Mouse (Mus musculus): Measurements from ENCODE around the gene Gars. TPM values are rescaled to one million over a fixed set of nuclear protein-coding genes. Genes with fewer than 3 reads are reported as not detected.

Gene Gars
- total and polyA plus RNA-seq, 3 experiments: 171 to 325 (median 225) TPM

- peak in 1 of 2 experiments; percentile 37; a peak in 1 of 4 replicates for TF ChIP-seq POLR2A (IDR thresholded peaks at IDR 0.05; ENCODE audit: control insufficient read depth in 1 of 2, insufficient read depth in 1 of 2, low read depth in 1 of 2, low read length in 2 of 2, poor library complexity in 1 of 2)
- no peak for TF ChIP-seq POLR2AphosphoS5 (IDR thresholded peaks at IDR 0.05; ENCODE audit: borderline replicate concordance, low read depth, low read length)
- no peak for TF ChIP-seq JUND (IDR thresholded peaks at IDR 0.05; ENCODE audit: low read depth, low read length)
- no peak; the same call in 1 of the 2 replicates for TF ChIP-seq MAX (IDR thresholded peaks at IDR 0.05; ENCODE audit: low read length)
- TF ChIP-seq EP300 (IDR thresholded peaks at IDR 0.05; ENCODE audit: low read depth in 1 of 2, low read length in 2 of 2): peak; percentile 82 to 86
- TF ChIP-seq MYB (IDR thresholded peaks at IDR 0.05; ENCODE audit: low read depth, low read length): no peak
- no peak for TF ChIP-seq ELF1 (IDR thresholded peaks at IDR 0.05; ENCODE audit: low read depth, low read length)
- no peak for TF ChIP-seq MAZ (IDR thresholded peaks at IDR 0.05; ENCODE audit: low read depth, low read length)
- no peak for TF ChIP-seq KAT2A (conservative IDR thresholded peaks at IDR 0.05; ENCODE audit: low read depth, low read length)
- no peak for TF ChIP-seq UBTF (IDR thresholded peaks at IDR 0.05; ENCODE audit: borderline replicate concordance, insufficient read depth, low read depth, low read length)
- TF ChIP-seq ZKSCAN1 (IDR thresholded peaks at IDR 0.05; ENCODE audit: low read depth, low read length): no peak
- TF ChIP-seq ZC3H11A (IDR thresholded peaks at IDR 0.05; ENCODE audit: low read depth, low read length): no peak
- TF ChIP-seq ETS1 (IDR thresholded peaks at IDR 0.05; ENCODE audit: low read depth, low read length): peak; percentile 55; the same call in 1 of the 2 replicates
- peak; percentile 92 for TF ChIP-seq GATA1 (IDR thresholded peaks at IDR 0.05; ENCODE audit: low read depth, low read length)
- peak; percentile 85 for TF ChIP-seq TAL1 (IDR thresholded peaks at IDR 0.05; ENCODE audit: low read length)
- no peak for TF ChIP-seq POLR2AphosphoS2 (IDR thresholded peaks at IDR 0.05; ENCODE audit: low read length)
- no peak for TF ChIP-seq ZMIZ1 (IDR thresholded peaks at IDR 0.05; ENCODE audit: low read depth, low read length)
- no peak for TF ChIP-seq CHD1 (IDR thresholded peaks at IDR 0.05; ENCODE audit: low read depth, low read length)
These were observed 46.6 kb upstream of the Gars start (continued) for GRCm38 (mm10) chr6:54991189-54991588.

DNA sequence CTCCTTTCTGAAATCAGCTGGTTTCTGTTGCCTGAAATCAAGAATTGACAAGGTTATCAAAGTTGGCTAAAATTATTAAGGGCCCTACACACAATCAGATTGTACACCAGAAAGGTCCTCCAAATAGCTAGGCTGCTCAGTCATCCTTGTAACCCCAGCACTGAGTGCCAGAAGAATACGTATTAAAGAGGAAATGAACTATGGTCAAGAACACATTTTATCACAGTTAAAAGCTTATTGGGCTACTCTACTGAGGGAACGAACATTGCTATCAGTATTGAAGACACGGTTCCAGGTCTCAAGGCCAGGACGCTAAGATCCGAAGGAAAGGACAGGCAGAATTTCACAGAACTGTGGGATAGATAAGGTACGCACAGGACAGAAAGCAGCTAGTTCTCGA is 45.7 kb upstream of the Gars start:
- Histone ChIP-seq H3K27ac (ENCODE audit: control insufficient read depth, low read depth, low read length) (peak overlapping the region; percentile 42; the same call in 1 of the 2 replicates), H3K4me3 (ENCODE audit: control insufficient read depth in 1 of 2, insufficient read depth in 1 of 2, low read depth in 2 of 2, low read length in 2 of 2) (peak overlapping the region; percentile 62 to 81), H3K36me3 (ENCODE audit: control insufficient read depth in 1 of 2, insufficient read depth in 2 of 2, low read length in 2 of 2) (peaks cover 0 to 16% of the 10 kb centered on the region in 2 experiments; a peak in 2 of 4 replicates), H3K9me3 (replicated peaks; ENCODE audit: insufficient read depth, low read length) (no peaks in the 10 kb centered on the region), H3K27me3 (ENCODE audit: control insufficient read depth in 1 of 2, insufficient read depth in 2 of 2, low read length in 2 of 2) (no peaks in the 10 kb centered on the region; a peak in 1 of 4 replicates), H3K4me1 (ENCODE audit: control insufficient read depth in 1 of 2, insufficient read depth in 2 of 2, low read length in 2 of 2) (peaks cover 0 to 16% of the 10 kb centered on the region in 2 experiments; a peak in 3 of 4 replicates), H3K79me2 (ENCODE audit: control insufficient read depth, insufficient read depth, low read length, poor library complexity) (peaks cover 2% of the 10 kb centered on the region), H3K9ac (ENCODE audit: control insufficient read depth, low read depth, low read length, poor library complexity, severe bottlenecking) (peak overlapping the region; percentile 68)
- TF ChIP-seq GATA1 (IDR thresholded peaks at IDR 0.05; ENCODE audit: low read depth, low read length) (peak; percentile 37; the same call in 1 of the 2 replicates), ZC3H11A (IDR thresholded peaks at IDR 0.05; ENCODE audit: low read depth, low read length) (no peak)
- DNase-seq (ENCODE audit: low read depth, low spot score): peak; percentile 67

Measured in MEL (cell line).